Mouse (Mus musculus) liver, embryonic 15.5 days (tissue): ENCODE results near the gene Fmo2. TPM values are rescaled to one million over a fixed set of nuclear protein-coding genes. Genes with fewer than 3 reads are reported as not detected.

Experiments used
- ATAC-seq: fragments of 200-750 bp; cut with Nextera tagmentation; 2 replicates; pipeline ENCODE4 v1.8.0; 2017; ENCODE audit warnings: moderate number of reproducible peaks, mild to moderate bottlenecking, moderate library complexity; ENCODE audit not compliant: insufficient read depth
- H3K27ac ChIP-seq: fragments of 300-500 bp; sonication (generic); replicated peaks from 2 replicates; pipeline ENCODE4 v1.5.1; 2015; ENCODE audit warnings: mild to moderate bottlenecking, inconsistent platforms
- H3K27me3 ChIP-seq: fragments of 300-500 bp; sonication (generic); 2 replicates; pipeline ENCODE4 v1.6.1; 2015; ENCODE audit warnings: mild to moderate bottlenecking, inconsistent platforms
- H3K36me3 ChIP-seq: fragments of 300-500 bp; sonication (generic); replicated peaks from 2 replicates; pipeline ENCODE4 v1.6.1; 2015; ENCODE audit warnings: moderate library complexity, mild to moderate bottlenecking, inconsistent platforms
- H3K4me1 ChIP-seq: fragments of 300-500 bp; sonication (generic); replicated peaks from 2 replicates; pipeline ENCODE4 v1.6.1; 2015; ENCODE audit warnings: inconsistent platforms
- H3K4me2 ChIP-seq: fragments of 300-500 bp; sonication (generic); 2 replicates; pipeline ENCODE4 v1.6.1; 2015; ENCODE audit warnings: moderate library complexity, mild to moderate bottlenecking, inconsistent platforms
- H3K4me3 ChIP-seq: fragments of 300-500 bp; sonication (generic); replicated peaks from 2 replicates; pipeline ENCODE4 v1.5.1; 2015; ENCODE audit warnings: mild to moderate bottlenecking, inconsistent platforms
- H3K9ac ChIP-seq: fragments of 300-500 bp; sonication (generic); 2 replicates; pipeline ENCODE4 v1.6.1; 2015; ENCODE audit warnings: moderate library complexity, mild to moderate bottlenecking, inconsistent platforms
- H3K9me3 ChIP-seq: fragments of 300-500 bp; sonication (generic); replicated peaks from 2 replicates; pipeline ENCODE4 v1.6.1; 2016; ENCODE audit warnings: inconsistent platforms
- WGBS: fragments of 180-500 bp; shearing (Covaris S2); methylation state at CpG from one replicate; pipeline ENCODE4 v1.1.7; 2015; ENCODE audit warnings: mixed read lengths; ENCODE audit not compliant: insufficient replicate concordance; 5-methylcytosine and 5-hydroxymethylcytosine counted together
- polyA plus RNA-seq: library from polyadenylated mRNA; unstranded; fragments of >200 nt; fragmentation: Nextera tagmentation; extraction: Ambion mirVana; gene quantifications from 2 replicates; pipeline ENCODE4 v1.2.1, GENCODE M21; 2015

The Fmo2 gene
- polyA plus RNA-seq, 1 experiment from 2014 or later = 0.14 TPM

DNA sequence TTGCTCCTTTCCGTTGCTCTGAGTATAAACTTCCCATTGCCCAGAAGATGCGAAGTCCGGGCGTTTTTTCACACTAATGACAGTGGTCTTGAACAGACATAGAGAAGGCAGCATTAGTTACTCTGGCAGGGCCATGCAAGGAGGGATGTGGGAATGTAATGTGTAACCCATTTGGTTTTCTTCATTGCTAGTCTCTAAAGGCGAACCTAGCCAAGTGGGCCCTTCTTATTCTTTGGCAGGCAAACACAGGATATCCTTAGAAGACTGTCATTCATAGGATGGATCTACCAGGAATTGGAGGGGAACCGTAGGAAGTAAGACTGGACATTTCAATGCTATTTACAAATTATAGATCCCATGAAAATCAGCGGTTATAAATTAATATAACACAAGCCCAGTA is 10.9 kb downstream of the Fmo2 start:
- Histone ChIP-seq H3K36me3 (no peaks in the 10 kb centered on the region), H3K9ac (no peak overlapping the region), H3K4me1 (0 out of 2 replicates have a peak, but pooled peaks cover 2% of the 10 kb centered on the region), H3K27me3 (no peaks in the 10 kb centered on the region), H3K27ac (no peak overlapping the region), H3K4me3 (no peak overlapping the region), H3K9me3 (no peaks in the 10 kb centered on the region), H3K4me2 (no peak overlapping the region)
- 80% methylated on average over 7 of the region's 7 CpGs for WGBS
- ATAC-seq = no peak

DNA sequence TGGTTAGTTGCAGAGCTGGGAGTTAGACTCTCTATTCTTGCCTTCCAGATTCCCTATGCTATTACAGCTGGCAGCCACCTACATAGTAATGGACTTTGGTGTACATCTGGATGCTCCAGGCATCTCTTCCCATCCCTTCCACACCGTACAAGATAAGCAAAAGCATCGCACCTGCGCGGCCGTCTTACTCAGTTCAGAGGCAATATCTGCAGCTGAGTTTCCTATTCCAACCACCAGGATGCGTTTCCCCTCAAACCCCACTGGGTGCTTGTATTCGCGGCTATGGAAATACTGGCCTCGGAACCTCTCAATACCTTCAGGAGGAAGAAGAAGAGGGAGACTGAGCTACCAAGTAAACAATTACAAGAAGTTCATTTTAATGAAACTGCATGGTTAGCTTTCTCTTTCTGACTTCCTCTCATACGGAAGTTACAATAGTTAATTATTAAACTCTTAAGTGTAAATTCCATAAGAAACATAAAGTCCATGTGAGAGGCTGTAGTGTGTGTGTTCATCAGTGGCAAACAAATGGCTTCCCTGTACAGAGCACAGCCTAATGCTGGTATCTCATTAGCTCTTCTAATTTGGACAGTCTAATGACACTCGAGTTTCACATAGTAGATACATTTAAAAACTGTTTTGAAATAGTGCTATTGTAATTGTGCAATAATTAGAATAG is 12.2 kb downstream of the Fmo2 start:
- ATAC-seq = peak; percentile 22; the same call in 1 of the 2 replicates
- Histone ChIP-seq H3K4me1 (0 out of 2 replicates have a peak, but pooled peaks cover 2% of the 10 kb centered on the region), H3K4me3 (no peak overlapping the region), H3K27me3 (no peaks in the 10 kb centered on the region), H3K27ac (no peak overlapping the region), H3K4me2 (no peak overlapping the region), H3K36me3 (no peaks in the 10 kb centered on the region), H3K9me3 (no peaks in the 10 kb centered on the region), H3K9ac (no peak overlapping the region)
- WGBS = 69% methylated on average over 11 of the region's 11 CpGs

DNA sequence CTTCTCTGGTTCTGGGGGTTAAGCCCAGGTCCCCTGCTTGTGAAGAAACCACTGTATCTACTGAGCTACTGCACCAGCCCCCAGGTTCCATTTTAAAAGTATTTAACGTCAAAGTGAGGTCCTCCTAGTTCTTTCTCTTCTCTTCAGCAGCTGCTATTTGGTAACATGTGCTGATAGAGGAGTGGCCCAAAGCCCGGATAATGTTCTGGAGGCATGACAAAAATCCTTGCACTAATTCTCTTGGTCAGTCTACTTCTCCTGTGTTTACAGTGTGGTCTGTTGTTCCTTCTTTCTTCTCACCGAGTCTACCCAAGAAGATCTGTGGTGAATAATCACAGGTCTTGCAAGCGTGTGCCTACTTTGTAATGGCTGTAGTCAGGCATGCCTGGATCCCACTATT is 15.8 kb downstream of the Fmo2 start:
- Histone ChIP-seq H3K27me3 (no peaks in the 10 kb centered on the region), H3K4me1 (0 out of 2 replicates have a peak, but pooled peaks cover 2% of the 10 kb centered on the region), H3K9ac (no peak overlapping the region), H3K9me3 (no peaks in the 10 kb centered on the region), H3K4me2 (no peak overlapping the region), H3K4me3 (no peak overlapping the region), H3K27ac (no peak overlapping the region), H3K36me3 (no peaks in the 10 kb centered on the region)
- WGBS = 57% methylated on average over 4 of the region's 4 CpGs
- ATAC-seq = no peak

DNA sequence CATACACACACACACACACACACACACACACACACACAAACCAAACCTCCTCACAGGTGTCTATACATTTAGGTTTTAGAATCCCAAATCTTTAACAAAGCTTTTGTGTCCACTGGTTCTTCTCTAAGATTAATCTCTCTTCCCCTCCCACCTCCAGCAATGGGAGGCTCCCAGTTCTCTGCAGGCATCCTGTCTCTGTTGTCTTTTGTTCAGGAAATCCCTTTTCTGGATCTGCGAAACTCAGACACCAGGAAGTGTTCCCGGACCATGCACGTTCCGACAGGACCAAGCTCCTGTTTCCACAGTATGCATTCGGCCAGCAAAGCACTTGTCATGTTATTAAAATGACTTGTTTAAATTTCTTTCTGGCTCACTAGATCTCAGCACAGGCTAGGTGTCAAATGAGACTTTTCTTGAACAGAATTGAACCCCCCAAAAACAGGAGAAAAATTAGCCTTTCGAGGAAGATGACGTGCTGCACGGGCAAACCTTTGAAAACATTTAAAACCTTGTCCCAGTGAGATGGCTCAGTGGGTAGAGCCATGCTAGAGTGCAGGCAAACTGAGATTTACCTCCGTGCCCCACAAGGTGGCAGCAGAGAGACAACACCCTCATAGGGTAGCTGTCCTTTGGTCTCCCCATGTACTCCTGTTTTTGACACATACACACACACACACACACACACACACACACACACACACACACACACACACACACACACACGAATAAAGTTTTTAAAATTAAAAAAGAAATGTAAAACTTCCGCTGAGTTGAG is 18.7 kb downstream of the Fmo2 start:
- no peaks in the 10 kb centered on the region for H3K9me3 ChIP-seq
- H3K4me2 ChIP-seq = no peak overlapping the region
- H3K9ac ChIP-seq = no peak overlapping the region
- no peak for ATAC-seq
- no peaks in the 10 kb centered on the region for H3K27me3 ChIP-seq
- no peaks in the 10 kb centered on the region; the same call in 1 of the 2 replicates for H3K4me1 ChIP-seq
- WGBS = 28% methylated on average over 11 of the region's 11 CpGs
- no peak overlapping the region for H3K4me3 ChIP-seq
- no peaks in the 10 kb centered on the region for H3K36me3 ChIP-seq
- no peak overlapping the region for H3K27ac ChIP-seq

DNA sequence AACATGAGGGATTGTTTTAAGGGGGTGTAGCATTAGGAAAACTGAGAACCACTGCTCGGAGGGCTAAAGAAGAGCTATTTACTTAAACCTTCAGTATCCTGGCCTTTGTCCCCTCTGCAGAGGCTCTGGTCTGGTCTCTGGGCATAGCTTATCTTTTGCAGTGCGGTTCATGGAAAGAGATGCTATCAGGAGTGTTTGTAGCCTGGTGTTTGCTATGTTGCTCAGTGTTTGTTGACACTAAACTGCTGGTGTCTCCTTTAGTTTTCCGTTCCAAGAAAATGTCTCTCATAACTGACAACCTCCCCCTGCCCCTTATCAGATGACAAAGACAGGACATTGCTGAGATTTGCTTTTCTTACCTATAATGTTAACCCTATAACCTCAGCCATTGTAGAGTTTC is 23.4 kb downstream of the Fmo2 start:
- no peak overlapping the region for H3K27ac ChIP-seq
- no peak overlapping the region for H3K4me3 ChIP-seq
- H3K27me3 ChIP-seq = no peaks in the 10 kb centered on the region
- 38% methylated on average over 3 of the region's 3 CpGs for WGBS
- ATAC-seq = peak; percentile 45; the same call in 1 of the 2 replicates
- H3K4me2 ChIP-seq = no peak overlapping the region
- H3K9ac ChIP-seq = no peak overlapping the region
- H3K36me3 ChIP-seq = no peaks in the 10 kb centered on the region
- H3K9me3 ChIP-seq = no peaks in the 10 kb centered on the region
- peaks cover 6% of the 10 kb centered on the region for H3K4me1 ChIP-seq

DNA sequence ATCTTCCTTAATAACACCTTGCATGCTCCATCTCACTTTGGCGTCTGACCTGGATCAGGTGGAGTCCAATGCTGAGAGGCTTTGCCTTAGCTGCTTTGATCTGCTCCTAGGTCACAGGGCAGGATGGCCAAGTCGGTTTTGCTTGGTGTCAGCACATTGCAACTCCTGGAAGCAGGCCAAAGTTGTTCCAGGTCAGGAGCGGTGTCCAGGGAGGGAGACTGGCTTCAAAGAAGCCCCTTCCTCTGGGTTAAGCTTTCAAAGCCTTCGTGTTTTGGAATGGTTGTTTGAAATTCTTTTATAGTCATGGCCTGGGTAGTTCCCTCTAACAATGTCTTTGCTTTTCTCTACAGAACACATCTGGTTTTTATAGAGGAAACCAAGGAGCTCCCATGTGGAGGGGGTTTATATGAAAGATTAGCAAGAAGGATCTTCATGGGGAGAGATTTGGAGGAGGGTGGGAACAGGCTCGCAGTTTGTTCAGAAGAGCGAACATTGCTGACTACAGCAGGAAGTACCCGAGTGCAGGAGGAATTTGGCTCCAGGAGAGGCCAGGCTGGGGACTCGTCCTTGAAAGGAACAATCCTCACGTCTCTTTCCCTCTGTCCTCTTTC is 26.7 kb downstream of the Fmo2 start:
- 39% methylated on average over 9 of the region's 9 CpGs for WGBS
- Histone ChIP-seq H3K9ac (no peak overlapping the region), H3K4me1 (peaks cover 9% of the 10 kb centered on the region), H3K9me3 (no peaks in the 10 kb centered on the region), H3K4me2 (no peak overlapping the region), H3K27me3 (no peaks in the 10 kb centered on the region), H3K4me3 (no peak overlapping the region), H3K36me3 (no peaks in the 10 kb centered on the region), H3K27ac (no peak overlapping the region)
- ATAC-seq = peak; percentile 45; the same call in 1 of the 2 replicates

DNA sequence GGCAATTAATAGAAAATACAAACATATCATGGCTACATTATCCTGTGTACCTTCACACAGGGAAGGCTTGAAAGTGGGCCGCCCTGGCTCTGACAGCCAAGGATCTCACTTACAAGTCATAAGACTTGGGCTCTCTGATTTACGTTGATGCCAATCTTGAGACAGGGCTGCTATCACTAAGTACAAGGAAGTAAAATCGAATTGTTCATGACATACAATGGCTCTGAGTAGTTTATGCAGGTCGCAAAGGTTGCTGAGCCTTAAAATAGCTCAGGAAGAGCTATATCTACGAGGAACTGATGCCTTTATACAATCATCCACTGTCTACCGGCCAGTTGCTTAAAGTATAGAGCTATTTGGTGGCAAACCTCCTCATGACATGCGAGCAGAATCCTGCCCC is 27.5 kb downstream of the Fmo2 start:
- H3K9me3 ChIP-seq = no peaks in the 10 kb centered on the region
- H3K27ac ChIP-seq = no peak overlapping the region
- H3K9ac ChIP-seq = no peak overlapping the region
- no peaks in the 10 kb centered on the region for H3K36me3 ChIP-seq
- H3K4me2 ChIP-seq = no peak overlapping the region
- H3K27me3 ChIP-seq = no peaks in the 10 kb centered on the region
- peaks cover 9% of the 10 kb centered on the region for H3K4me1 ChIP-seq
- no peak for ATAC-seq
- 53% methylated on average over 7 of the region's 7 CpGs for WGBS
- no peak overlapping the region for H3K4me3 ChIP-seq

DNA sequence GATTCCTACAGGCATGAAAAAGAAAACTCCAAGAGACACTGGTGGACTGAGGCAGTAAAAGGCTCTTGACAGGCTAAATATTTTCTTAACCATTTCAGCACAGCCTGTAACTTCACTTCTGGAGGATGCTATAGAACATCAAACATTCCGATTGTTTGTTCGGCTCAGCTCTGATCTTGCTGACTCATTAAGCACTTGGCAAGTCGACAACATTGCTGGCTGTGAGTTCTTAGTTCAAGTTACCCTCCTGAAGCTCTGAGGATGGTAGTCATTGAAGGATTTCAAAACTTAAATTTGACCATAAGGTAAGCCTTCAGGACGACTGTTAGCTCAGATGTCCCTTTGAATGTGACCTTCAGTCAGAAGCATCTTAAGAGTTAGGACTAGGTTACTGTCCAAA is 31.1 kb downstream of the Fmo2 start:
- no peak overlapping the region for H3K27ac ChIP-seq
- H3K27me3 ChIP-seq = no peaks in the 10 kb centered on the region
- WGBS = 60% methylated on average over 4 of the region's 4 CpGs
- no peak overlapping the region for H3K9ac ChIP-seq
- H3K4me2 ChIP-seq = no peak overlapping the region
- no peak for ATAC-seq
- H3K9me3 ChIP-seq = no peaks in the 10 kb centered on the region
- H3K4me3 ChIP-seq = no peak overlapping the region
- no peaks in the 10 kb centered on the region for H3K36me3 ChIP-seq
- H3K4me1 ChIP-seq = 0 out of 2 replicates have a peak, but pooled peaks cover 6% of the 10 kb centered on the region

DNA sequence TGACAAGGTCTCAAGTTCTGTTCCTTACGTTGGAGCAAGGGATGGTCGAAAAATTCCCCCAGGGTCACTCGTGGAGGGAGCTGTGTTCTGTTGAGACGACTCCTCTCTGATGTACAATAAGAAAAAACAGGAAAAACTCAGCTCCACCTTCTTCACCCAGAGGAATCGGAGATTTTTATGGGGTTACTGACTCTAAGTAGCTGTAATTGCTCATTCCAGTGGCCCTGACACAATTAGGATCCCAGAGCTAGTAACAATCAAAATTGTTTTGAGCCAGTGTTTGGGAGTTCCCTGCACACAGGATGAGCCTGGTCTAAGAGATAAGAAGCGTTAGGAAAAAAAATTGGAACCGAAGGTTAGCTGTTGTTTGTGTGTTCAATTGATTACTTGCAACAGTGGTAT is 32.2 kb downstream of the Fmo2 start, which contains the start of gene Fmo1:
Gene Fmo1 (minus strand): TSS at position 331 of the 402 bp plus-strand sequence.
- WGBS = 9% methylated on average over 7 of the region's 7 CpGs
- Histone ChIP-seq H3K36me3 (no peaks in the 10 kb centered on the region), H3K9ac (no peak within 1 kb of the TSS), H3K27ac (0 out of 2 replicates have a peak within 1 kb of the TSS, but pooled peaks have one; percentile 14), H3K27me3 (no peaks in the 10 kb centered on the region), H3K4me1 (0 out of 2 replicates have a peak, but pooled peaks cover 3% of the 10 kb centered on the region), H3K4me2 (peak within 1 kb of the TSS; percentile 23), H3K4me3 (peak within 1 kb of the TSS; percentile 25), H3K9me3 (no peaks in the 10 kb centered on the region)
- ATAC-seq = peak; percentile 50

DNA sequence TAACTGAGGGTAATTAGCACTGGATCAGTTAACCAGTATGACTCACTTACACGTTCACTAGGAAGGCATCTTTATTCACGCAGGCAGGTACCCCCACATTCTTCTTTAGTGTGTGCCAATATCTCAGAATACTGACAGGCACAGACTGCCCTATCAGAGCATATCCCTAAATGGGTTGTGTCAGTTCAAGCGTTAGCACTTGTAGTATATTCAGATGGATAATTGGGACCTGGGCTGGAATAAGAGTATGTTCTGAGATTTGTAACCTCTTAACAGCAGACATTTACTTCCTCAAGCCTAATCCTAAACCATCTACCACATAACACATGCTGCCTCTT is 33.1 kb downstream of the Fmo2 start:
- Histone ChIP-seq H3K4me3 (peak overlapping the region; percentile 25), H3K9ac (no peak overlapping the region), H3K27me3 (no peaks in the 10 kb centered on the region), H3K4me1 (0 out of 2 replicates have a peak, but pooled peaks cover 3% of the 10 kb centered on the region), H3K27ac (no peak overlapping the region), H3K4me2 (peak overlapping the region; percentile 6), H3K36me3 (no peaks in the 10 kb centered on the region), H3K9me3 (no peaks in the 10 kb centered on the region)
- no peak for ATAC-seq
- WGBS = 39% methylated on average over 3 of the region's 3 CpGs
